Mouse (Mus musculus): ENCODE data around the gene Aaas. TPM values are rescaled to one million over a fixed set of nuclear protein-coding genes. Genes with fewer than 3 reads are reported as not detected.

Gene Aaas
- 54.0 TPM for polyA plus RNA-seq (2017; shearing (Covaris generic))

GRCm38 (mm10) chr15:102350138-102350941, at the start of gene Aaas:
Aaas (minus strand) TSS chr15:102350771.

GRCm38 (mm10) chr15:102366733-102367344, 16.3 kb upstream of the Aaas start, which contains the start of gene Sp7:
Sp7 (minus strand) TSS chr15:102367182.

DNA sequence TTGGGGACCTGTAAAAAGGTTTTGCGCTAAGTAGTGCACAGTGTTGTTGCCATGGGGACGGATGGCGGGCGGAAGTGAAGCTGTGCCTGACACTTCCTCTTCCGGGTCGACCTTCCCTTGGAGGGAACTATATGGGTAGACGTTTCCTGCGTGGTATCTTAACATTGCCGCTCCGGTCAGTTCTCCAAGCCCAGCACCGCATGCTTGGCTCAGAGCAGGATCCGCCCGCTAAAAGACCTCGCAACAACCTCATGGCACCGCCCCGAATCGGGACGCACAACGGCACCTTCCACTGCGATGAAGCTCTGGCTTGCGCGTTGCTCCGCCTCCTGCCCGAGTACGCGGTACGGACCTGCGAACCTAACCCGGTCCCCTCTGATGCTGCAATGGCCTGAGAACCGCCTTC, 19.0 kb downstream of the Aaas start, which contains the start of gene Myg1:
Myg1 (plus strand) TSS at position 100 of the 406 bp plus-strand sequence.

DNA sequence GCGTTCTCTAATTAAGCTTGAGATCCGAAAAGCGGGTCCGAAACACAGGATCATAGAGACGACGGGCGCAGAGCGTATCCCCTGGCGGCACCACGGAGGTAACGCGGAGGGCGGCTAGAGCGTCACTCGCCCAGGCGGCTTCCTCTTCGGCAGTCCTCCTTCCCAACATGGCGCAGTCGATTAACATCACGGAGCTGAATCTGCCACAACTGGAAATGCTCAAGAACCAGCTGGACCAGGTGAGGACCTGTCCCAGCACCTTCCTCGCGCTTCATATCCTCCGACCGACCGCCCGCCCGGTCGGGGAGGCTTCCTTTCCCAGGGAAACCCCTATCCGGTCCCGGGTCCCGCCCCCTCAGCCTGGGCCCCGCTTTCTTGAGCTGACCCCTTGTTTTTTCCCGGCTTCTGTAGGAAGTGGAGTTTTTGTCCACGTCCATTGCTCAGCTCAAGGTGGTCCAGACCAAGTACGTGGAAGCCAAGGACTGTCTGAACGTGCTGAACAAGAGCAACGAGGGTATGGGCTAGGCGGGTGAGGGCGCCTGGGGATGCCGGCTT, 24.5 kb downstream of the Aaas start, which contains the start of gene Pfdn5:
Pfdn5 (plus strand) TSS at position 95 of the 555 bp plus-strand sequence.

DNA sequence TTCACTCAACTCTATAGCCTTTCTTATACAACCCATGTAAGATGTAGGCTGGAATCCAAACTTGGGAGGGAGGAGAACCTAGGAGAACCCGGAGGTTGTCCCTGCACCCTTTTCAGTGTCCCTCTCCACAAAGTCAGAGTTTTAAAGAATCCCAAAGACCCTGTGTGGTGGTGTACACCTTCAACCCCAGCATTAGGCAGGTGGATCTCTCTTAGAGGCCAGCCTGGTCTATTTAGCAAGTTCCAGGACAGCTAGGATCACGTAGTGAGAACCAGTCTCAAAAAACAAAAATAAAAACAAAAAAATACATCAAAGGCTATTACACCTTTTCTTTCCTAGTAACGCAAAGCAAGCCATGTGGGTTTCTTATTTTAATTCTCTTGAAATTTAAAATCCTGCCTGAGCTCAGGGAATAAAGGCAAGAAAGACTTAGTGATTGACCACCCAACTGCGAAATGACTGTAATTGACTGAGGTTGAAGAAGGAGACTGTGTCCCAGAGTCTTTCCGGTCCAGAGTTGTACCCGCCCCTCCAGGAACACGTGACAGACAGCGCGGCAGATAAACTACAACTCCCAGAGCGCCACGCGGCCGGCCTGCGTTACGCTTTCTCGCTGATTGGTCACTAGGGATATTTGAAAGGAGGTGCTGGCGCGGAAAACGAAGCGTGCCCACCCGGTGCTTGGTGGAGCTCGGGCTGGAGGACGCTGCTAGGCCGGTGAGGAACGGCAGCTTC, 54.8 kb downstream of the Aaas start, which contains the start of gene Espl1:
Espl1 (plus strand) TSS at position 634 of the 735 bp plus-strand sequence.

Other genes starting within 250 kb of the Aaas start
- 50.9 TPM for gene Spryd3, start 214.5 kb downstream of the Aaas start, polyA plus RNA-seq (2017; shearing (Covaris generic))
- not detected for gene Igfbp6, start 206.4 kb downstream of the Aaas start, polyA plus RNA-seq (2017; shearing (Covaris generic))
- gene Soat2, start 200.2 kb downstream of the Aaas start, polyA plus RNA-seq (2017; shearing (Covaris generic)) = 0.81 TPM
- gene Zfp740, start 147.5 kb downstream of the Aaas start, polyA plus RNA-seq (2017; shearing (Covaris generic)) = 100 TPM
- gene Csad, start 146.0 kb downstream of the Aaas start, polyA plus RNA-seq (2017; shearing (Covaris generic)) = 24.4 TPM
- 1,211 TPM for gene Itgb7, start 118.8 kb downstream of the Aaas start, polyA plus RNA-seq (2017; shearing (Covaris generic))
- 43.7 TPM for gene Rarg, start 93.3 kb downstream of the Aaas start, polyA plus RNA-seq (2017; shearing (Covaris generic))
- gene Gm9918, start 80.2 kb downstream of the Aaas start, polyA plus RNA-seq (2017; shearing (Covaris generic)) = 0.08 TPM
- gene Mfsd5, start 71.3 kb downstream of the Aaas start, polyA plus RNA-seq (2017; shearing (Covaris generic)) = 111 TPM
- 1.2 TPM for gene Espl1, start 54.5 kb downstream of the Aaas start, polyA plus RNA-seq (2017; shearing (Covaris generic))
- gene Pfdn5, start 24.7 kb downstream of the Aaas start, polyA plus RNA-seq (2017; shearing (Covaris generic)) = 400 TPM
- 83.9 TPM for gene Myg1, start 19.1 kb downstream of the Aaas start, polyA plus RNA-seq (2017; shearing (Covaris generic))
- gene Sp7, start 16.4 kb upstream of the Aaas start, polyA plus RNA-seq (2017; shearing (Covaris generic)) = not detected
- gene Sp1, start 55.4 kb upstream of the Aaas start, polyA plus RNA-seq (2017; shearing (Covaris generic)) = 14.1 TPM
- gene Amhr2, start 94.6 kb upstream of the Aaas start, polyA plus RNA-seq (2017; shearing (Covaris generic)) = 0.14 TPM
- 418 TPM for gene Prr13, start 108.3 kb upstream of the Aaas start, polyA plus RNA-seq (2017; shearing (Covaris generic))
- gene Pcbp2, start 119.8 kb upstream of the Aaas start, polyA plus RNA-seq (2017; shearing (Covaris generic)) = 105 TPM
- not detected for gene Gm10337, start 153.0 kb upstream of the Aaas start, polyA plus RNA-seq (2017; shearing (Covaris generic))
- 9.0 TPM for gene Map3k12, start 166.3 kb upstream of the Aaas start, polyA plus RNA-seq (2017; shearing (Covaris generic))
- 59.4 TPM for gene Tarbp2, start 167.4 kb upstream of the Aaas start, polyA plus RNA-seq (2017; shearing (Covaris generic))
- gene Npff, start 174.2 kb upstream of the Aaas start, polyA plus RNA-seq (2017; shearing (Covaris generic)) = 4.3 TPM